Mouse (Mus musculus) brown adipose tissue, adult 24 weeks (tissue): ENCODE measurements around the gene Kbtbd6. TPM values are rescaled to one million over a fixed set of nuclear protein-coding genes. Genes with fewer than 3 reads are reported as not detected.
A peak's percentile ranks its signal among the peaks of the same experiment; 100 is the strongest.
"Not testable (repeated sequence)": the region's sequence is repeated elsewhere in the genome, so short reads cannot be mapped to it uniquely, and the experiment has no call there.

Source experiments
- H3K27ac ChIP-seq: fragments of 200-500 bp; replicated peaks from 2 replicates; pipeline ENCODE4 v1.5.1; 2012; ENCODE audit warnings: low read depth, mild to moderate bottlenecking, low read length
- H3K4me1 ChIP-seq: fragments of 200-500 bp; 2 replicates; pipeline ENCODE4 v1.6.1; 2012; ENCODE audit warnings: low read length, mixed read lengths; ENCODE audit not compliant: control insufficient read depth, insufficient read depth, insufficient read length
- H3K4me3 ChIP-seq: fragments of 200-500 bp; 2 replicates; pipeline ENCODE4 v1.5.1; 2012; ENCODE audit warnings: low read depth, mild to moderate bottlenecking, low read length, moderate library complexity; ENCODE audit not compliant: insufficient read depth
- polyA plus RNA-seq: library from polyadenylated mRNA; stranded (reverse); fragments of >200 nt; gene quantifications from 2 replicates; pipeline ENCODE4 v1.2.4, GENCODE M21; 2012; ENCODE audit not compliant: missing spikeins, insufficient read depth, insufficient read length

Gene Kbtbd6
- polyA plus RNA-seq: not detected in 2 replicates

DNA sequence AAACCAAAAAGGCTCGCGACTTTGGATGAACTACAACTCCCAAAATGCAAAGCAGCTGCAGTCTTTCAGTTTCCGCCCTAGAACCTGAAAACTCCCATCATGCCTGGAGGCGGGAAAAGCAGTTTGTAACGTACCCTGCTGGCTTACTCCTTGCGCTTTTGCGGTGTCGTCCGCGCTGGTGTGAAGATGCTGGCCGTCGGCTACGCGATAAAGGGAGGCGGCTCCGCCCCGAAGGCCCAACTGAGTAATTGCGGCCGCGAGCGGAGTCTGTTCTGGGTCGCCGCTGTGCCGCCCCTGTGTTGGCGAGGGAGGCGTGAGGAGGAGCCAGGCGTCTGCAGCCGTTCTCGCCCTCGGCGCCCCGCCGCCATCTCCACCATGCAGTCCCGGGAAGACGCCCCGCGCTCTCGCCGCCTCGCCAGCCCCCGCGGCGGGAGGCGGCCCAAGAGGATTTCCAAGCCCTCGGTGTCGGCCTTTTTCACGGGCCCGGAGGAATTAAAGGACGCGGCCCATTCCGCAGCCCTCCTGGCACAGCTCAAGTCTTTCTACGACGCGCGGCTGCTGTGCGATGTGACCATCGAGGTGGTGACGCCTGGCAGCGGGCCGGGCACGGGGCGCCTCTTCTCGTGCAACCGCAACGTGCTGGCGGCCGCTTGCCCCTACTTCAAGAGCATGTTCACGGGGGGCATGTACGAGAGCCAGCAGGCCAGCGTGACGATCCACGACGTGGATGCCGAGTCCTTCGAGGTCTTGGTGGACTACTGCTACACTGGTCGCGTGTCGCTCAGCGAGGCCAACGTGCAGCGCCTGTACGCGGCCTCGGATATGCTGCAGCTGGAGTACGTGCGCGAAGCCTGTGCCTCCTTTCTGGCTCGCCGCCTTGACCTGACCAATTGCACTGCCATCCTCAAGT is at the start of gene Kbtbd6:
Gene Kbtbd6, plus strand, starts transcription at position 155 of the 910 bp plus-strand sequence.
- H3K4me1 ChIP-seq, H3K27ac ChIP-seq: not testable (repeated sequence)
- peak within 1 kb of the TSS; percentile 66 for H3K4me3 ChIP-seq

DNA sequence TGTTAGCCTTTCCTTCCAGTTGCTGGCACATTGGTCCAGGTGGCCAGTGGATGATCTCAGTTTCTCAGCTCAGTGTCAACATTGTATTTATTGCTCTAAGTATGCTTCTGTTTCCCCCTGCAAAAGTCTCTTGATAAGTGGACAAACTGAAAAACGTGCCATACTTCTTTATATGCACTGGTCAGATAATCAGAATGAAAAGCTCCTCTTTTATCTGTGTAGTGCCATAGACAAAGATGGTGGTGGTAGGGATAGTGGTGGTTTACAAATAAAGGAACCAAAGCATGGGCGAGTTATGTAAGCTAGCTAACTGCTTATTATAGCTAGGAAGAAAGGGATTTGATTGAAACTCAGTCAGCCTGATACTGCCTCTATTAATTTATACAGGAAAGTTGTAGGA is 44.0 kb upstream of the Kbtbd6 start:
- Histone ChIP-seq H3K4me1 (no peaks in the 10 kb centered on the region), H3K27ac (no peak overlapping the region), H3K4me3 (no peak overlapping the region)

GRCm38 (mm10) chr14:79409278-79409830 is 42.3 kb upstream of the Kbtbd6 start:
- no peak overlapping the region for H3K27ac ChIP-seq
- H3K4me3 ChIP-seq: no peak overlapping the region
- no peaks in the 10 kb centered on the region for H3K4me1 ChIP-seq

DNA sequence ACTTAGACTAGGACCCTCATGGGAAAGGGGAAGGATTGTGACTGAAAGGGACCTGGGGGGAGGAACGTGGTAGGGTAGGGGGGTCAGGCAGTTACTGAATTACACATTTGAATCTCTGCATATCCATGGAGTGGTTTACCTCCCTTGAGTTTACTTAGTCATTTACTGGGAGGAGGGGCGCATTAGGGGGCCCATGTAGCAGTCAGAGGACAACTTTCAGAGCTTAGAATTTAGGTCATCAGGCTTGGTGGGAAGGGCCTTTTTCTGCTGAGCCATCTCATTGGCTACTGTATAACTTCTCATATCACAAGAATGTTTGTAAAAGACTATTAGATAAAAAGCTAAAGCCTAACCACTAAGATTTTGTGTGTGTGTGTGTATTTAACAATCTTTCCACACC is 41.0 kb upstream of the Kbtbd6 start:
- H3K4me3 ChIP-seq: no peak overlapping the region
- no peak overlapping the region for H3K27ac ChIP-seq
- H3K4me1 ChIP-seq: no peaks in the 10 kb centered on the region

- H3K4me1 ChIP-seq: no peaks in the 10 kb centered on the region
- no peak overlapping the region for H3K4me3 ChIP-seq
- H3K27ac ChIP-seq: no peak overlapping the region
Measured at GRCm38 (mm10) chr14:79413121-79413520, 38.5 kb upstream of the Kbtbd6 start.

GRCm38 (mm10) chr14:79420083-79420685 is 31.5 kb upstream of the Kbtbd6 start:
- H3K4me3 ChIP-seq: no peak overlapping the region
- H3K4me1 ChIP-seq: no peaks in the 10 kb centered on the region
- H3K27ac ChIP-seq: no peak overlapping the region

DNA sequence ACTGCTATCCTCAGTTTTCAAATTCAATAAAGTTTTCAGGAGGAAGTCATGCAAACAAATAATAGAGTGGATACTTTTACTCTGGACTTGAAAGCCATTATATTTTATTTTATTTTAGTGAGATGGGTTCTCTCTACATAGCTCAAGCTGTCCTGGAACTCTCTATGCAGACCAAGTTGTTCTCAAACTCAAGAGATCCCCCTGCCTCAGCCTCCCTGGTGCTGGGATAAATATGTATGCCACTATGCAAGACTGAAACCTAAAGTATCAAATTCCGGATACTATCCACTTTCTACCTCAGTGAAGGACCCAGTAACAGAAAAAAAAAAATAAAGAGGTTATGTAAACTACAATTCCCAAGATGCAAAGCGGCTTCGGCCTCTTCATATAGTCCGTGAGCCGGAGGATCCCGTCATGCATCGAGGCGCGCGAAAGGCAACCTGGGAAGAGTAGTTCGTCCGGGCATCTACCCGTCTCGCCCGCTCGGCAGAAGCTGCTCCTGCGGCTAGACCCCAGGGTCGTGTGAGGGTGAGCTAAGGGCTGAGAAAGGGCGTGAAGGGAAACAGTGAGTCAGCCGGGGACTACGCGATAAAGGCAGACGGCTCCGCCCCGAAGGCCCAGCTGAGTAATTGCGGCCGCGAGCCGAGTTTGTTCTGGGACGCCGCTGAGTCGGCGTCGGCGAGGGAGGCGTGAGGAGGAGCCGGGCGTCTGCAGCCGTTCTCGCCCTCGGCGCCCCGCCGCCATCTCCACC is 25.5 kb upstream of the Kbtbd6 start, which contains the start of gene Kbtbd7:
Gene Kbtbd7, plus strand, starts transcription at position 533 of the 751 bp plus-strand sequence.
- H3K27ac ChIP-seq: peak within 1 kb of the TSS; percentile 60
- peak within 1 kb of the TSS; percentile 61 for H3K4me3 ChIP-seq
- peaks cover 4% of the 10 kb centered on the region; the same call in 1 of the 2 replicates for H3K4me1 ChIP-seq

DNA sequence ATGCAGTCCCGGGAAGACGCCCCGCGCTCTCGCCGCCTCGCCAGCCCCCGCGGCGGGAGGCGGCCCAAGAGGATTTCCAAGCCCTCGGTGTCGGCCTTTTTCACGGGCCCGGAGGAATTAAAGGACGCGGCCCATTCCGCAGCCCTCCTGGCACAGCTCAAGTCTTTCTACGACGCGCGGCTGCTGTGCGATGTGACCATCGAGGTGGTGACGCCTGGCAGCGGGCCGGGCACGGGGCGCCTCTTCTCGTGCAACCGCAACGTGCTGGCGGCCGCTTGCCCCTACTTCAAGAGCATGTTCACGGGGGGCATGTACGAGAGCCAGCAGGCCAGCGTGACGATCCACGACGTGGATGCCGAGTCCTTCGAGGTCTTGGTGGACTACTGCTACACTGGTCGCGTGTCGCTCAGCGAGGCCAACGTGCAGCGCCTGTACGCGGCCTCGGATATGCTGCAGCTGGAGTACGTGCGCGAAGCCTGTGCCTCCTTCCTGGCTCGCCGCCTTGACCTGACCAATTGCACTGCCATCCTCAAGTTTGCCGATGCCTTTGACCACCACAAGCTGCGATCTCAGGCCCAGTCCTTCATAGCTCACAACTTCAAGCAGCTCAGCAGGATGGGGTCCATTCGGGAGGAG is 24.8 kb upstream of the Kbtbd6 start:
- H3K27ac ChIP-seq: peak overlapping the region; percentile 60; the same call in 1 of the 2 replicates
- peak overlapping the region; percentile 61 for H3K4me3 ChIP-seq
- H3K4me1 ChIP-seq: not testable (repeated sequence)

GRCm38 (mm10) chr14:79434068-79434467 is 17.6 kb upstream of the Kbtbd6 start:
- Histone ChIP-seq H3K27ac (no peak overlapping the region), H3K4me3 (no peak overlapping the region), H3K4me1 (no peaks in the 10 kb centered on the region)

DNA sequence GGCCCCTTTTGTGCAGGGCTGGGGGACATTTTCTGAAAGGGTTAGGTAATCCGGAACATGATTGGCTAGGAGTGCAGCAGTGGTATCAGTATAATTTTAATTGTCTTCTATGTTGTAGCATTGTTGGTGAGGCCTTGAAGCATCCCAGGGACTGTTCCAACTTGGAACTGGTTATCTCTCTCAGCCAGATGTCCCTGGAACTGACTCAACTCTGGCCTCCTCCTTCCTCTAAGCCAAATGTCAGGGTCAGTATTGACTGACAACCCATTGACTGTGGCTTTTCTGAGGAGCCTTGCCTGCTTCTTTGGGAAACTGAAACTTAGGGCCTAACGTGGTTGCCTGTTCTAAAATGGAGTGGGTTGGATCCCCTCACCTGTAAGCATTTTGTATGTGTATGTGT is 11.0 kb upstream of the Kbtbd6 start:
- no peak overlapping the region for H3K4me3 ChIP-seq
- no peak overlapping the region for H3K27ac ChIP-seq
- H3K4me1 ChIP-seq: peaks cover 2% of the 10 kb centered on the region; the same call in 1 of the 2 replicates

- Histone ChIP-seq H3K4me1 (peaks cover 2% of the 10 kb centered on the region; the same call in 1 of the 2 replicates), H3K27ac (no peak overlapping the region), H3K4me3 (no peak overlapping the region)
Measured at GRCm38 (mm10) chr14:79441441-79441840, 10.2 kb upstream of the Kbtbd6 start.

GRCm38 (mm10) chr14:79444601-79445000 is 7.0 kb upstream of the Kbtbd6 start:
- H3K4me3 ChIP-seq: no peak overlapping the region
- no peak overlapping the region for H3K27ac ChIP-seq
- H3K4me1 ChIP-seq: peaks cover 2% of the 10 kb centered on the region; the same call in 1 of the 2 replicates

DNA sequence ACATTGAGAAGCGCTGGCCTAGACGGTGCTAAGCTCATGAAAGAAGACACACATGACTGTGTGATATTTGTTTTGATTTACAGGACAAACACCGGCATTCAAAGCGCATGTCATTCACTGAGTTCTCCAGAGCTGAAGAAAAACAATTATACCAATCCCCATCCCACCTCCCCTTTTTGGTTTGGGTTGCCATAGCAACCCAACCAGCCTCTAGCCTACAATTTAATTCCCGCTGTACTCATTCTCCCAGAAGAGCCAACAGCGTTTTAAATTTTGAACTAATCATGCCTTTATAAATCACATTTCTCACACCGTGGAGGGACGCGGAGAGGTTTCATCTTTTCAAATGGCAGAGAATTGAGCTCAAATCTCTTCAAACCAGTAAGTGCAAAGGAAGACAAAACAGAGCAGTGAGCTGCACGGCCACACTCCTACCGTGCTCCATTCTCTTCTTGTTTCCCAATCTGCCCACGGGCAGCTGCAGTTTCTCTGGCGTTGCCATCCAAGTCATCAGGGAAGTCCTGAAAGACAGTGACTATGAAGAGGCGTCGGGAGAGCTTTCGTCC is 6.5 kb upstream of the Kbtbd6 start:
- Histone ChIP-seq H3K4me3 (no peak overlapping the region), H3K4me1 (peaks cover 2% of the 10 kb centered on the region; the same call in 1 of the 2 replicates), H3K27ac (no peak overlapping the region)

DNA sequence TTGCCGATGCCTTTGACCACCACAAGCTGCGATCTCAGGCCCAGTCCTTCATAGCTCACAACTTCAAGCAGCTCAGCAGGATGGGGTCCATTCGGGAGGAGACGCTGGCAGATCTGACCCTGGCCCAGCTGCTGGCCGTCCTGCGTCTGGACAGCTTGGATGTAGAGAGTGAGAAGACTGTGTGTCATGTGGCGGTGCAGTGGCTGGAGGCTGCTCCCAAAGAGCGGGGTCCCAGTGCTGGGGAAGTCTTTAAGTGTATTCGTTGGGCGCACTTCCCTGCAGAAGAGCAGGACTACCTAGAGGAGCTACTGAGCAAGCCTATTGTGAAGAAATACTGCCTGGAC is 928 bp downstream of the Kbtbd6 start:
- not testable (repeated sequence) for H3K4me3 ChIP-seq, H3K27ac ChIP-seq, H3K4me1 ChIP-seq
